Comparison of ENCODE assay signal across 8 mouse cellular contexts in the genomic region with DNA sequence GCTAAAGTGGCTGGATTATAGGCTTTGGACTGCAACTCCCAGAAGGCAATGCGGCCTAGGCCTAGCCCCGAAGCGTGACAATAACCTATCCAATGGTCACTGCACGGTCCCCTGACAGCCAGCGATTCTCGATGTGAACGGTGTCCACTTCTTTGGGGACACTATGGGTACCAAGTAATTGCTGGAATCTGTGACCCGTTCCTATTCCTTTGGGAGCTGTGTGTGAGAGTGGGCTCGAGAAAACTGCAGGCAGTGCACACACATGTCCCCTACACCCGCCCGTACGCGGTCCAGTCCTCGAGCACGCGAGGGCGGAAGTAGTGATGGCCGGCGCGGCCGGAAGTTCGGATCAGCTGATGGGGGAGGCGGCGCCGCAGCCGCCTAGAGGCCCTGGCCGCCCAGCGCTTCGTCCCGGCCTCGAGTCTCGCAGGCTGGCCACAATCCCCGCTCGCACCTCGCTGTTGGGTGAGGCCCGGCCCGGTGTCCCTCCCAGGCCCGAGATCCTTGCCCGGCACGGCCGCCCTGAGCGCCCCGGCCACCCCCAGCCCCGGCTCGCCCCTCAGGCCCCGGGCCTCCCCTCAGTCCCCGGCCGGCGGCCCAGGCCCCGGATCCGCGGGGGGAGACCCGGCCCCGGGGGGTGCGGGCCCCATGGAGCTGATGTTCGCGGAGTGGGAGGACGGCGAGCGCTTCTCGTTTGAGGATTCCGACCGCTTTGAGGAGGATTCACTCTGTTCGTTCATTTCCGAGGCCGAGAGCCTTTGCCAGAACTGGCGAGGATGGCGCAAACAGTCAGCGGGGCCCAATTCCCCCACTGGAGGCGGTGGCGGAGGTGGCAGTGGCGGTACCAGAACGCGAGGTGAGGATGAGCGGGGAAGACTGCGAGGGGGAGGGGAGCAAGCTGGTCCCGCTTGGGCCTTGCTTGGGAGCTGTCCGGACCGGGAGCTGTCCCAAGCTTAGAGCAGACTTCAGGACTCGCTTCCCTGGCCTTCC. TPM values are rescaled to one million over a fixed set of nuclear protein-coding genes. Genes with fewer than 3 reads are reported as not detected.
A peak's percentile ranks its signal among the peaks of the same experiment; 100 is the strongest.
DNase-seq lines count a peak whose midpoint lies in the region; ATAC-seq and TF ChIP-seq lines count a peak whose summit lies in the region.

A gene (plus strand): TSS at position 352 of the 990 bp plus-strand sequence.

- H3K4me3 ChIP-seq in erythroblast, embryonic 14.5 days (replicated peaks), result peak within 1 kb of the TSS; percentile 94
- peak within 1 kb of the TSS; percentile 97 for H3K4me3 ChIP-seq in heart, embryonic 12.5 days
- peak within 1 kb of the TSS; percentile 98 for H3K4me3 ChIP-seq in kidney, postnatal 0 days (replicated peaks; ENCODE audit: low read depth, low read length)
- peak within 1 kb of the TSS; percentile 97 for H3K4me3 ChIP-seq in liver, embryonic 11.5 days (ENCODE audit: low read depth, low read length)
- peak within 1 kb of the TSS; percentile 98 for H3K4me3 ChIP-seq in stomach, embryonic 14.5 days (ENCODE audit: low read depth, low read length)

- TF ChIP-seq POLR2A in brain, embryonic 14.5 days (IDR thresholded peaks at IDR 0.05; ENCODE audit: borderline replicate concordance, extremely low read depth, insufficient read depth, insufficient read length, poor library complexity, severe bottlenecking), result peak; percentile 94

- peak within 1 kb of the TSS; percentile 90 for H3K27ac ChIP-seq in heart, embryonic 12.5 days (ENCODE audit: poor library complexity, severe bottlenecking)
- peak within 1 kb of the TSS; percentile 85 for H3K27ac ChIP-seq in kidney, postnatal 0 days
- H3K27ac ChIP-seq in liver, embryonic 11.5 days (ENCODE audit: low read depth, low read length), result peak within 1 kb of the TSS; percentile 67
- peak within 1 kb of the TSS; percentile 87 for H3K27ac ChIP-seq in stomach, embryonic 14.5 days (ENCODE audit: low read length)

- DNase-seq in B cell, adult 2 months, result peak; percentile 79 to 82
- peak; percentile 97 for DNase-seq in brain, embryonic 14.5 days (ENCODE audit: low read depth)
- peak; percentile 95 for DNase-seq in kidney, postnatal 0 days (ENCODE audit: low spot score)
- peak; percentile 91 for DNase-seq in liver, embryonic 11.5 days (ENCODE audit: low spot score)
- DNase-seq in naive thymus-derived CD4-positive, alpha-beta T cell, adult 2 months (ENCODE audit: low read depth), result peak; percentile 74

- H3K27me3 ChIP-seq in erythroblast, embryonic 14.5 days (ENCODE audit: control insufficient read depth), result no peaks in the 10 kb centered on the region
- H3K27me3 ChIP-seq in heart, embryonic 12.5 days (replicated peaks), result no peaks in the 10 kb centered on the region
- H3K27me3 ChIP-seq in kidney, postnatal 0 days (ENCODE audit: insufficient read depth, low read length), result no peaks in the 10 kb centered on the region
- H3K27me3 ChIP-seq in liver, embryonic 11.5 days (replicated peaks; ENCODE audit: control insufficient read depth, insufficient read depth, low read length), result no peaks in the 10 kb centered on the region
- H3K27me3 ChIP-seq in stomach, embryonic 14.5 days (ENCODE audit: control insufficient read depth, insufficient read depth, low read length), result no peaks in the 10 kb centered on the region

- under 1% methylated on average over 75 of the region's 80 CpGs for WGBS in heart, embryonic 12.5 days
- WGBS in kidney, postnatal 0 days, result under 1% methylated on average over 72 of the region's 80 CpGs
- under 1% methylated on average over 78 of the region's 80 CpGs for WGBS in liver, embryonic 11.5 days
- under 1% methylated on average over 74 of the region's 80 CpGs for WGBS in stomach, embryonic 14.5 days

- H3K4me1 ChIP-seq in erythroblast, embryonic 14.5 days (ENCODE audit: control insufficient read depth), result peaks cover 67% of the 10 kb centered on the region
- peaks cover 29% of the 10 kb centered on the region for H3K4me1 ChIP-seq in heart, embryonic 12.5 days (replicated peaks)
- H3K4me1 ChIP-seq in kidney, postnatal 0 days (replicated peaks; ENCODE audit: insufficient read depth, low read length), result peaks cover 10% of the 10 kb centered on the region
- H3K4me1 ChIP-seq in liver, embryonic 11.5 days (replicated peaks; ENCODE audit: control insufficient read depth, insufficient read depth, low read length), result peaks cover 13% of the 10 kb centered on the region
- H3K4me1 ChIP-seq in stomach, embryonic 14.5 days (ENCODE audit: control insufficient read depth, insufficient read depth, low read length), result peaks cover 17% of the 10 kb centered on the region

- peaks cover 43% of the 10 kb centered on the region for H3K36me3 ChIP-seq in erythroblast, embryonic 14.5 days (ENCODE audit: control insufficient read depth)
- H3K36me3 ChIP-seq in heart, embryonic 12.5 days, result peaks cover 41% of the 10 kb centered on the region
- peaks cover 16% of the 10 kb centered on the region for H3K36me3 ChIP-seq in kidney, postnatal 0 days (ENCODE audit: insufficient read depth, low read length)
- H3K36me3 ChIP-seq in liver, embryonic 11.5 days (ENCODE audit: control insufficient read depth, insufficient read depth, low read length), result peaks cover 21% of the 10 kb centered on the region; the same call in 1 of the 2 replicates
- H3K36me3 ChIP-seq in stomach, embryonic 14.5 days (ENCODE audit: control insufficient read depth, insufficient read depth, low read length), result peaks cover 30% of the 10 kb centered on the region

- ATAC-seq in heart, embryonic 12.5 days (ENCODE audit: insufficient number of reproducible peaks, low FRiP score), result peak; percentile 93
- peak; percentile 91 for ATAC-seq in kidney, postnatal 0 days (replicated peaks; ENCODE audit: low FRiP score, low read depth)
- peak; percentile 83 for ATAC-seq in liver, embryonic 11.5 days (replicated peaks; ENCODE audit: low FRiP score)
- peak; percentile 91 for ATAC-seq in stomach, embryonic 14.5 days (ENCODE audit: insufficient number of reproducible peaks, insufficient read depth, low FRiP score, low read depth)

- no peaks in the 10 kb centered on the region for H3K9me3 ChIP-seq in erythroblast, embryonic 14.5 days (ENCODE audit: control insufficient read depth, low read length)
- no peaks in the 10 kb centered on the region for H3K9me3 ChIP-seq in heart, embryonic 12.5 days (replicated peaks)
- no peaks in the 10 kb centered on the region for H3K9me3 ChIP-seq in kidney, postnatal 0 days (replicated peaks; ENCODE audit: low read length)
- H3K9me3 ChIP-seq in liver, embryonic 11.5 days (ENCODE audit: control insufficient read depth, low read length), result no peaks in the 10 kb centered on the region
- no peaks in the 10 kb centered on the region for H3K9me3 ChIP-seq in stomach, embryonic 14.5 days (ENCODE audit: control insufficient read depth, low read depth, low read length)

- peak within 1 kb of the TSS; percentile 84 for H3K4me2 ChIP-seq in heart, embryonic 12.5 days
- peak within 1 kb of the TSS; percentile 89 for H3K4me2 ChIP-seq in kidney, postnatal 0 days (ENCODE audit: low read length)
- H3K4me2 ChIP-seq in liver, embryonic 11.5 days, result peak within 1 kb of the TSS; percentile 92
- peak within 1 kb of the TSS; percentile 59 for H3K4me2 ChIP-seq in stomach, embryonic 14.5 days (replicated peaks; ENCODE audit: low read depth, low read length)

- no peak for TF ChIP-seq CTCF in brain, embryonic 14.5 days (IDR thresholded peaks at IDR 0.05; ENCODE audit: borderline replicate concordance, extremely low read depth, insufficient read depth, insufficient read length)
- no peak for TF ChIP-seq CTCF in kidney, postnatal 0 days (IDR thresholded peaks at IDR 0.05; ENCODE audit: low read depth)

- peak within 1 kb of the TSS; percentile 99 for H3K9ac ChIP-seq in heart, embryonic 12.5 days
- H3K9ac ChIP-seq in kidney, postnatal 0 days (ENCODE audit: low read depth, low read length), result peak within 1 kb of the TSS; percentile 97
- peak within 1 kb of the TSS; percentile 91 for H3K9ac ChIP-seq in liver, embryonic 11.5 days (ENCODE audit: low read depth, low read length)
- peak within 1 kb of the TSS; percentile 92 for H3K9ac ChIP-seq in stomach, embryonic 14.5 days (replicated peaks; ENCODE audit: low read depth, low read length)

RNA-seq across cellular contexts. Expression of the gene that starts here (rescaled TPM):
- 245 and 250 TPM in 2 replicates for polyA plus RNA-seq in brain, embryonic 14.5 days (2012; rRNA removed)
- 6.1 and 6.7 TPM in 2 replicates for polyA plus RNA-seq in erythroblast, embryonic 14.5 days (2012)
- 32.4 and 34.0 TPM in 2 replicates for polyA plus RNA-seq in heart, embryonic 12.5 days (2016; fragmentation: Nextera tagmentation; extraction: Ambion mirVana)
- 20.2 and 20.6 TPM in 2 replicates for polyA plus RNA-seq in kidney, postnatal 0 days (2015; fragmentation: Nextera tagmentation; extraction: Ambion mirVana)
- 12.0 and 17.2 TPM in 2 replicates for polyA plus RNA-seq in liver, embryonic 11.5 days (2014; fragmentation: Nextera tagmentation; extraction: Ambion mirVana)
- polyA plus RNA-seq in stomach, embryonic 14.5 days (2014; fragmentation: Nextera tagmentation; extraction: Ambion mirVana), result 35.9 and 38.6 TPM in 2 replicates

Comparison
In these comparisons a context has a peak if more than half of its experiments do, and no peak if none do; other contexts are left out.
1. Peak in every context shown above with its lines: DNase-seq, ATAC-seq, H3K4me3 ChIP-seq and H3K27ac ChIP-seq.